Mouse (Mus musculus): ENCODE data around the gene Ankrd13b.

- no peak for TF ChIP-seq POLR2A (IDR thresholded peaks at IDR 0.05; ENCODE audit: borderline replicate concordance, extremely low read depth, insufficient read depth, insufficient read length, poor library complexity, severe bottlenecking)
- no peak for TF ChIP-seq CTCF (IDR thresholded peaks at IDR 0.05; ENCODE audit: borderline replicate concordance, extremely low read depth, insufficient read depth, insufficient read length)
These were observed 21.9 kb upstream of the Ankrd13b start for GRCm38 (mm10) chr11:77511336-77511735.
